Mouse (Mus musculus): ENCODE results near the gene Serpina16. TPM values are rescaled to one million over a fixed set of nuclear protein-coding genes. Genes with fewer than 3 reads are reported as not detected.

Gene Serpina16
- total and polyA plus RNA-seq, 3 experiments: not detected

DNA sequence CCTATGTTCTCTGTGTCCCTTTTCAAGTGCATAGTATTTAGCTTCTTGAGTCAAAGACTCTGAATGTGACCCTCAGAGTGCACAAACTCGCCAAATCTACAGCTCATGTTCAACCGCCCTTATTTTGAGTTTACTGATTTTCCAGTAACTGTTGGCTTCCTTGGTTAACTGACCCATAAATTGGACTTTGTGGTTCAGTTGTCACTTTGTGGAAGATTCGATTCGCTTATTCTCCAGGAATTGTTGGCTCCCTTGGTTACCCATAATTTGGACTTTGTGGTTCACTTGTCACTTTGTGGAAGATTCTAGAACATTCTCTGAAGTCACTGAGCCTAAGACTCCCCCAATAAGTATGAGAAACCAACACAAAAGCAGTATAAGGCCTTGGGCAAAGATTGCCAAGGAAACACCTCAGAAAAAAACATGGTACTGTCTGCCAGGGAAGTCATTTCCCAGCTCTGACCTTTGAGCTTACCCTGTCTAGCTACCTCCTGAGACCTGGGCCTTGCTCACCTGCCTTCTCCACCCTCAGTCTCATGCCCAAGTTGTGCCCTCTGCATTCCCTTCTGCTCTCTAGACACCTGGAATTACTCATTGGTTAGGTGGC is 24.3 kb upstream of the Serpina16 start:
- no peak overlapping the region for H3K4me3 ChIP-seq (ENCODE audit: control insufficient read depth in 1 of 2, insufficient read depth in 1 of 2, low read depth in 2 of 2, low read length in 2 of 2)
- no peak overlapping the region for H3K27ac ChIP-seq (ENCODE audit: control insufficient read depth, low read depth, low read length)
- H3K9me3 ChIP-seq (replicated peaks; ENCODE audit: insufficient read depth, low read length): no peaks in the 10 kb centered on the region
- TF ChIP-seq RCOR1 (IDR thresholded peaks at IDR 0.05; ENCODE audit: low read depth, low read length) (no peak), MEF2A (IDR thresholded peaks at IDR 0.05; ENCODE audit: extremely low read depth, insufficient replicate concordance, low read depth, low read length, poor library complexity, severe bottlenecking) (no peak), ETS1 (IDR thresholded peaks at IDR 0.05; ENCODE audit: low read depth, low read length) (no peak), MYC (IDR thresholded peaks at IDR 0.05; ENCODE audit: low read depth, low read length) (no peak), TAL1 (IDR thresholded peaks at IDR 0.05; ENCODE audit: low read length) (no peak), POLR2A (IDR thresholded peaks at IDR 0.05; ENCODE audit: control insufficient read depth in 1 of 2, insufficient read depth in 1 of 2, low read depth in 1 of 2, low read length in 2 of 2, poor library complexity in 1 of 2) (no peak), NRF1 (IDR thresholded peaks at IDR 0.05; ENCODE audit: insufficient read depth, low read depth, low read length, poor library complexity, severe bottlenecking) (no peak), MAX (IDR thresholded peaks at IDR 0.05; ENCODE audit: low read length) (no peak), ZMIZ1 (IDR thresholded peaks at IDR 0.05; ENCODE audit: low read depth, low read length) (no peak), CTCF (IDR thresholded peaks at IDR 0.05 in 2 of 3, conservative IDR thresholded peaks at IDR 0.05 in 1 of 3; ENCODE audit: control insufficient read depth in 1 of 3, insufficient read depth in 1 of 3, low read depth in 2 of 3, low read length in 3 of 3, poor library complexity in 1 of 3, severe bottlenecking in 1 of 3) (no peak), ELF1 (IDR thresholded peaks at IDR 0.05; ENCODE audit: low read depth, low read length) (no peak), HCFC1 (IDR thresholded peaks at IDR 0.05; ENCODE audit: low read depth, low read length) (no peak), TCF12 (IDR thresholded peaks at IDR 0.05; ENCODE audit: low read depth, low read length) (no peak), KAT2A (conservative IDR thresholded peaks at IDR 0.05; ENCODE audit: low read depth, low read length) (no peak), CHD2 (IDR thresholded peaks at IDR 0.05; ENCODE audit: low read length) (no peak), UBTF (IDR thresholded peaks at IDR 0.05; ENCODE audit: borderline replicate concordance, insufficient read depth, low read depth, low read length) (no peak), ZNF384 (IDR thresholded peaks at IDR 0.05; ENCODE audit: low read depth, low read length) (no peak), BHLHE40 (IDR thresholded peaks at IDR 0.05; ENCODE audit: borderline replicate concordance, low read depth, low read length) (no peak), MYB (IDR thresholded peaks at IDR 0.05; ENCODE audit: low read depth, low read length) (no peak)
- no peak for DNase-seq (ENCODE audit: low read depth, low spot score)
- no peaks in the 10 kb centered on the region for H3K27me3 ChIP-seq (ENCODE audit: control insufficient read depth in 1 of 2, insufficient read depth in 2 of 2, low read length in 2 of 2)
- no peak overlapping the region for H3K9ac ChIP-seq (ENCODE audit: control insufficient read depth, low read depth, low read length, poor library complexity, severe bottlenecking)
- H3K36me3 ChIP-seq (ENCODE audit: control insufficient read depth in 1 of 2, insufficient read depth in 2 of 2, low read length in 2 of 2): no peaks in the 10 kb centered on the region
- no peaks in the 10 kb centered on the region for H3K79me2 ChIP-seq (ENCODE audit: control insufficient read depth, insufficient read depth, low read length, poor library complexity)
- H3K4me1 ChIP-seq (ENCODE audit: control insufficient read depth in 1 of 2, insufficient read depth in 2 of 2, low read length in 2 of 2): no peaks in the 10 kb centered on the region

DNA sequence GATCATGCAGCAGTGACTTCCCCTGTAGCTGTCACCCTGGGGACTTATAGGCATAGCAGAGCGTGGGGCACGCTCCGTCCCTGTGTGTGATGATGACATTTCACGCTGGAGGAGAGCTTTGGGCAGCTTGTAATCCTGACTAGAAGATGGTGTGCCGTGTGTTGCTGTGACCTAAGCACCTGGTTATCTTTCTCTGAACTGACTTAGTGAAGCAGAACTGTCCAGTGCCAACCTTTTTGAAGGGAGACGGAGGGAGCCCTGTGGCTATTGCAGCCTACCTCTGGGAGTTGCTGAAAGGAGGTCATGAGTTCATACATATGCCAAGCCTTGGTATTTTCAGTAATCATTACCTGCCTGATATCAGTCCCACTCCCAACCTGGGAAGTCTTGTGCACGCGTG is 19.5 kb upstream of the Serpina16 start, which contains the start of gene Serpina1f:
Gene Serpina1f, minus strand, starts transcription at position 101 of the 400 bp plus-strand sequence.
- no peaks in the 10 kb centered on the region for H3K36me3 ChIP-seq (ENCODE audit: control insufficient read depth in 1 of 2, insufficient read depth in 2 of 2, low read length in 2 of 2)
- no peak within 1 kb of the TSS for H3K4me3 ChIP-seq (ENCODE audit: control insufficient read depth in 1 of 2, insufficient read depth in 1 of 2, low read depth in 2 of 2, low read length in 2 of 2)
- H3K9me3 ChIP-seq (replicated peaks; ENCODE audit: insufficient read depth, low read length): no peaks in the 10 kb centered on the region
- no peaks in the 10 kb centered on the region for H3K79me2 ChIP-seq (ENCODE audit: control insufficient read depth, insufficient read depth, low read length, poor library complexity)
- no peak within 1 kb of the TSS for H3K9ac ChIP-seq (ENCODE audit: control insufficient read depth, low read depth, low read length, poor library complexity, severe bottlenecking)
- TF ChIP-seq UBTF (IDR thresholded peaks at IDR 0.05; ENCODE audit: borderline replicate concordance, insufficient read depth, low read depth, low read length) (no peak), POLR2AphosphoS5 (IDR thresholded peaks at IDR 0.05; ENCODE audit: borderline replicate concordance, low read depth, low read length) (no peak), CHD1 (IDR thresholded peaks at IDR 0.05; ENCODE audit: low read depth, low read length) (no peak), SMC3 (IDR thresholded peaks at IDR 0.05; ENCODE audit: low read depth, low read length) (no peak), ETS1 (IDR thresholded peaks at IDR 0.05; ENCODE audit: low read depth, low read length) (no peak), RCOR1 (IDR thresholded peaks at IDR 0.05; ENCODE audit: low read depth, low read length) (no peak), USF1 (IDR thresholded peaks at IDR 0.05; ENCODE audit: low read depth, low read length) (no peak), CTCF (IDR thresholded peaks at IDR 0.05 in 2 of 3, conservative IDR thresholded peaks at IDR 0.05 in 1 of 3; ENCODE audit: control insufficient read depth in 1 of 3, insufficient read depth in 1 of 3, low read depth in 2 of 3, low read length in 3 of 3, poor library complexity in 1 of 3, severe bottlenecking in 1 of 3) (no peak), USF2 (IDR thresholded peaks at IDR 0.05; ENCODE audit: borderline replicate concordance in 1 of 2, insufficient read depth in 1 of 2, low read depth in 1 of 2, low read length in 2 of 2) (no peak), BHLHE40 (IDR thresholded peaks at IDR 0.05; ENCODE audit: borderline replicate concordance, low read depth, low read length) (no peak), RAD21 (IDR thresholded peaks at IDR 0.05; ENCODE audit: low read depth, low read length) (no peak), HCFC1 (IDR thresholded peaks at IDR 0.05; ENCODE audit: low read depth, low read length) (no peak), MAZ (IDR thresholded peaks at IDR 0.05; ENCODE audit: low read depth, low read length) (no peak), JUND (IDR thresholded peaks at IDR 0.05; ENCODE audit: low read depth, low read length) (no peak), NELFE (IDR thresholded peaks at IDR 0.05; ENCODE audit: low read depth, low read length) (no peak), SIN3A (IDR thresholded peaks at IDR 0.05; ENCODE audit: low read length) (no peak)
- H3K27ac ChIP-seq (ENCODE audit: control insufficient read depth, low read depth, low read length): no peak within 1 kb of the TSS
- DNase-seq (ENCODE audit: low read depth, low spot score): no peak
- H3K27me3 ChIP-seq (ENCODE audit: control insufficient read depth in 1 of 2, insufficient read depth in 2 of 2, low read length in 2 of 2): no peaks in the 10 kb centered on the region; a peak in 1 of 4 replicates
- H3K4me1 ChIP-seq (ENCODE audit: control insufficient read depth in 1 of 2, insufficient read depth in 2 of 2, low read length in 2 of 2): no peaks in the 10 kb centered on the region

Data from MEL (cell line).